Mouse (Mus musculus) lung, embryonic 14.5 days (tissue): Measurements from ENCODE around the gene Gm29797. TPM values are rescaled to one million over a fixed set of nuclear protein-coding genes. Genes with fewer than 3 reads are reported as not detected.
A peak's percentile ranks its signal among the peaks of the same experiment; 100 is the strongest.

ENCODE experiments used
- ATAC-seq: fragments of 200-750 bp; cut with Nextera tagmentation; 2 replicates; pipeline ENCODE4 v1.8.0; 2017; ENCODE audit warnings: mild to moderate bottlenecking, moderate TSS enrichment, moderate library complexity; ENCODE audit not compliant: insufficient read depth
- DNase-seq: peaks from one replicate; pipeline ENCODE4 v3.0.0-alpha.2; 2015
- H3K27ac ChIP-seq: fragments of 300-500 bp; sonication (generic); 2 replicates; pipeline ENCODE4 v1.5.1; 2014; ENCODE audit warnings: low read depth, mild to moderate bottlenecking, moderate library complexity
- H3K27me3 ChIP-seq: fragments of 300-500 bp; sonication (generic); 2 replicates; pipeline ENCODE4 v1.6.1; 2014; ENCODE audit warnings: low read length, control low read depth; ENCODE audit not compliant: insufficient read depth
- H3K36me3 ChIP-seq: fragments of 300-500 bp; sonication (generic); 2 replicates; pipeline ENCODE4 v1.6.1; 2014; ENCODE audit warnings: control low read depth; ENCODE audit not compliant: insufficient read depth
- H3K4me1 ChIP-seq: fragments of 300-500 bp; sonication (generic); 2 replicates; pipeline ENCODE4 v1.6.1; 2014; ENCODE audit warnings: antibody characterized with exemption, control low read depth; ENCODE audit not compliant: insufficient read depth
- H3K4me2 ChIP-seq: fragments of 300-500 bp; sonication (generic); 2 replicates; pipeline ENCODE4 v1.6.1; 2014; ENCODE audit warnings: mild to moderate bottlenecking
- H3K4me3 ChIP-seq: fragments of 300-500 bp; sonication (generic); 2 replicates; pipeline ENCODE4 v1.5.1; 2014; ENCODE audit warnings: low read depth, low read length
- H3K9ac ChIP-seq: fragments of 300-500 bp; sonication (generic); 2 replicates; pipeline ENCODE4 v1.6.1; 2014
- H3K9me3 ChIP-seq: fragments of 300-500 bp; sonication (generic); 2 replicates; pipeline ENCODE4 v1.6.1; 2016; ENCODE audit warnings: low read depth, low read length, control low read depth
- CTCF ChIP-seq: IDR thresholded peaks from 2 replicates; pipeline ENCODE4 v1.5.1; 2016; ENCODE audit warnings: antibody characterized with exemption, low read depth
- WGBS: fragments of 180-500 bp; shearing (Covaris S2); extraction: QIAGEN DNeasy Blood & Tissue Kit; methylation state at CpG from one replicate; pipeline ENCODE4 v1.1.7; 2014; 5-methylcytosine and 5-hydroxymethylcytosine counted together
- polyA plus RNA-seq: library from polyadenylated mRNA; unstranded; fragments of >200 nt; fragmentation: Nextera tagmentation; extraction: Ambion mirVana; gene quantifications from 2 replicates; pipeline ENCODE4 v1.2.1, GENCODE M21; 2014

Gm29797 gene
- polyA plus RNA-seq, 1 experiment from 2014 or later = not detected

DNA sequence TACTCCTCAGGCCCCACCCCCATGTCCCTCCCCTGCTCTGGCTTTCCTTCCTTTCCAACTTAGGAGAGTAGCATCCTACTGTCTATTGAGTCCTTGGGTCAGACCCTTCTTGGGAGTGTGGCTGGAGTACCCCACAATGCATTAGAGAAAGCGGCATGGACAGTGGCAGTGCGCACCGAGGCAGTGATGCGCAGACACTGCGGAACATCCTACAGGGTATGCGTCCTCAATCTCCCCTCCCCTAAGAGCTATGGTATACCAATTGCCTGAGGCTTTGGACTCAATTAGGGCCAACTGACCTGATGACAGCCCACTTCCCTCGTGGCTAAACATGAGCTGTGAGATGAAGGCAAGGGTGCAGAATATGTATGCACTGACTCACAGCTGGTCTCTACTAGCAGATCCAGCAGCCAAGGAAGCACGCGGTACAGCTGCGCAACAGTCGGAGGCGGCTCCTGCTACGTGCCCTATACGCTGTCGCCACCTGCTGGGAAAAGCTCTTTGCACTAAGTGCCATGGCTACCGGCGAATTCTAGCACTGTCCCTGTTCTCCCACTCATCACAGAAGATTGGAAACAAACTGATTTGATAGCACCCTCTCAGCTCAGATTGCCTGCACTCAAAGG, 2.2 kb downstream of the Gm29797 start:
- Histone ChIP-seq H3K9me3 (no peaks in the 10 kb centered on the region), H3K27me3 (no peaks in the 10 kb centered on the region), H3K36me3 (peaks cover 37% of the 10 kb centered on the region), H3K4me1 (no peaks in the 10 kb centered on the region), H3K27ac (no peak overlapping the region), H3K9ac (no peak overlapping the region), H3K4me3 (no peak overlapping the region), H3K4me2 (no peak overlapping the region)
- no peak for TF ChIP-seq CTCF
- ATAC-seq (peak; percentile 39; the same call in 1 of the 2 replicates), DNase-seq (peak; percentile 71)
- WGBS = 41% methylated on average over 17 of the region's 17 CpGs

DNA sequence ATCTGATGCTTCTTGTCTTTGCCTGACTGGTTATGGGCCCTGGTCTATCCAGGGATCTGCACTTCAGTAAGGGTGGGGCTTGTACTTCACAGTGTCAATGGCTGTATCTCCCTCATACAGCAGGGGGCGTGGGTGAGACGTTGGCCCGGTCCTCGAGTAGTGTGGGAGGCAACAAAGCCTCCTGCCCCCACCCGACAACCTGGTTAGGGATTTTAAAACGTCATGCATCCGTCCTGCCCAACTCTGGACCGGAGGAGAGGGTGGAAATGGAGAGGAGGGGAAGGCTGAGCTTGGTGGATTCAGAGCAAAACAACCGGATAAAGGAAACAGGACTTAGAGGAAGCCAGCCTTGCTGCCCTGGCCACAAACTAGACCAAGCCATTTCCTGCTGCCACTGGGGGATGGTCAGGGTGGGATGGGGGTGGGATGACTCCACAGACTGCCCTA, 2.8 kb downstream of the Gm29797 start:
- Histone ChIP-seq H3K9me3 (no peaks in the 10 kb centered on the region), H3K36me3 (peaks cover 31% of the 10 kb centered on the region), H3K4me2 (0 out of 2 replicates have a peak overlapping the region, but pooled peaks have one; percentile 7), H3K27me3 (no peaks in the 10 kb centered on the region), H3K27ac (no peak overlapping the region), H3K4me3 (no peak overlapping the region), H3K9ac (no peak overlapping the region), H3K4me1 (no peaks in the 10 kb centered on the region)
- 8% methylated on average over 9 of the region's 9 CpGs for WGBS
- peak; percentile 89 for ATAC-seq
- DNase-seq = peak; percentile 83
- TF ChIP-seq CTCF = peak; percentile 86

DNA sequence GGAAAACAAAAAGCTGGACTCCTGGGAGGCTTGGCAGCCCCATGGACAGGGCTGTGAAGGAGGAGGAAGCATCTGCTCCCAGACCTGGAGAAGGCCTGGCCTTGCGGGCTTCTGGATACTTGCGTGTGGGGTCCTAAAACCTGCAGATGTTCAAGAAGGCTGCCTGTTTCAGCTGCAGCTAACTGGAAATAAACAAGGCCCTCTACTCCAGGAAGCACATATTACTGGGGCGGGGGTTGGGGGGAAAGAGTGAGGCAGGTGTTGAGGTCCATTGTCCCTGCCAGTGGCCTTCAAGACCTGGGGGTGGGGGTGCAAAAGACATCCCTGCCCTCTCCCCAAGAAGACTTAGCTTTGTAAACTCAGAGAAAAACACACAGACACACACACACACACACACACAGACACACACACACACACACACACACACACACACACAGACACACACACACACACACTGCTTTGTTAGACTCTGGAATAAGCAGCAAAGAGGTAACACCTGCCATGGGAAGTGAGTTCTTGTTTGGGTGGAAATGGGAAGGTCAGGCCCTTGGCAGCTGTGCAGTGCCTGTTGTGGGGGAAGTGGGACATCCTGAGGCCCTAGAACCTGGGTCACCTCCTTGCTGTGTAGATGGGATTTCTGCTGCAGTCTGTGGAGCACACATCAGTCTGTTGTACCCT, 5.9 kb downstream of the Gm29797 start:
- H3K9ac ChIP-seq = no peak overlapping the region
- H3K27ac ChIP-seq = peak overlapping the region; percentile 46; the same call in 1 of the 2 replicates
- TF ChIP-seq CTCF = no peak
- 0 out of 2 replicates have a peak, but pooled peaks cover 2% of the 10 kb centered on the region for H3K36me3 ChIP-seq
- WGBS = 78% methylated on average over 3 of the region's 3 CpGs
- no peaks in the 10 kb centered on the region for H3K9me3 ChIP-seq
- no peak overlapping the region for H3K4me2 ChIP-seq
- DNase-seq = peak; percentile 27
- no peaks in the 10 kb centered on the region for H3K27me3 ChIP-seq
- H3K4me1 ChIP-seq = no peaks in the 10 kb centered on the region
- no peak overlapping the region for H3K4me3 ChIP-seq
- peak; percentile 25; the same call in 1 of the 2 replicates for ATAC-seq

DNA sequence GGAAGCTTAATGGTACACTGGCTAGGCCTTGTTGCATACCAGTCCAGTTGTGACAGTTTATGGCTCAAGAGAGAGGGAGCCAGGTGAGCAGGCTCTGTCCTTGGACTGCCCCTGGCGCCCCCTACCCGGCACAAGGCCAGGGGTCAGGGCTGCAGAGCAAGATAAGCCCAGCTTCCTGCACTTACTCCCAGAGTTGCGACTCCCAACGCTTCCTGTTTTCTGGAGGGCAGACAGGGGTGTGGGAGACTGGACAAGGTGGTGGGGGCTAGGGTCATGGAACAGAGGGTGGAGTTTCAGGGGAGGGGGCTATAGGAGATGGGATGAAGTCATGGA, 6.4 kb downstream of the Gm29797 start:
- Histone ChIP-seq H3K36me3 (0 out of 2 replicates have a peak, but pooled peaks cover 2% of the 10 kb centered on the region), H3K9me3 (no peaks in the 10 kb centered on the region), H3K4me3 (no peak overlapping the region), H3K9ac (no peak overlapping the region), H3K4me2 (no peak overlapping the region), H3K27me3 (no peaks in the 10 kb centered on the region), H3K4me1 (no peaks in the 10 kb centered on the region), H3K27ac (peak overlapping the region; percentile 40; the same call in 1 of the 2 replicates)
- TF ChIP-seq CTCF = no peak
- 16% methylated on average over 4 of the region's 4 CpGs for WGBS
- ATAC-seq (peak; percentile 18; the same call in 1 of the 2 replicates), DNase-seq (peak; percentile 56)

DNA sequence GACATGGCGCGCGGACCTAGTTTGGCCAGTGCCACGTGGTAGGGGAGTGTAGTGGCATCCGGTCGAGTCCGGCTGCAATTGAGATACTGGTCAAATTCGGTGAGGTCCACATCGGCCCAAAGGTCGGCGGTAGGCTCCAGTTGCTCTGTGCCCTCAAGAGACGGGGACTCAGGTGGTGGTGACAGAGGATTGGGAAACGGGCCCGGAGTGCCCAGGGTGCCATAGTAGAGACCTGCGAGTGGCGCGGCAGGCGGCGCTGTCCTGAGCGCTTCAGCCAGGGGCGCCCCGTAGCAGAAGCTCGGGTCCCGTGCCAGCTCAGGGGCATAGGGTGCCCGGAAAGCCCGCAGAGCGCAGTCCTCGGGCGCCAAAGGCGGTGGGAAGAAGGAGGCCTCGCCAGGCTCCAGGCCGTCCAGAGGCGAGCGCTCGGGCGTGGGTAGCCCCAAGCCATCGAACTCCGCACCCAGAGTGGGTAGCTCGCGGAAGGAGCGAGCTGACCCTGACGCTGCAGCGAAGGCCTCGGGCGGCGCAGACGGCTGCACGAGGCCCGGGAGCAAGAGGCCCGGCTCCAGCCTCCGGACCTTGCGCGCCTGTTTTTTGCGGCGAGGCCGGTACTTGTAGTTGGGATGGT, 13.6 kb downstream of the Gm29797 start:
- Histone ChIP-seq H3K4me3 (peak overlapping the region; percentile 54), H3K36me3 (0 out of 2 replicates have a peak, but pooled peaks cover 3% of the 10 kb centered on the region), H3K9me3 (no peaks in the 10 kb centered on the region), H3K27me3 (peaks cover 43% of the 10 kb centered on the region), H3K4me2 (peak overlapping the region; percentile 71), H3K27ac (peak overlapping the region; percentile 36; the same call in 1 of the 2 replicates), H3K9ac (peak overlapping the region; percentile 56), H3K4me1 (no peaks in the 10 kb centered on the region)
- peak; percentile 19; the same call in 1 of the 2 replicates for ATAC-seq
- peak; percentile 41 for DNase-seq
- WGBS = 3% methylated on average over 48 of the region's 56 CpGs
- TF ChIP-seq CTCF = peak; percentile 37

DNA sequence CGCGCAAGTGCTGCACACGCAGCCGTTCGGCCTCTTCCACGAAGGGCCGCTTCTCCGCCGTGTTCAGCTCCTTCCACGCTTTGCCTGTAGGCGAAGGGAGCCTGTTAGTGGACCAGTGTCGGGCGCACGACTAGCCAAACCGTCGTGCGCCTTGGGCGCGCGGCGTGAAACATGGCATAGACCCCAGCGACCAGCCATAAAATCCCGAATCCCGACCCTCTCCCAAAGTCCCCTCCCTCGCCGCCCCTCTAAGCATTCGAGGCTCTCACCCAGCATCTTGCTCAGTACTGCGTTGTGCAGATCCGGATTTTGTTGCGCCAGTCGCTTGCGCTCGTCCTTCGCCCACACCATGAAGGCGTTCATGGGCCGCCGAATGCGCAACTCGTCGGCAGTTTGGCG, 14.1 kb downstream of the Gm29797 start:
- H3K9ac ChIP-seq = peak overlapping the region; percentile 56
- 0 out of 2 replicates have a peak, but pooled peaks cover 3% of the 10 kb centered on the region for H3K36me3 ChIP-seq
- H3K4me2 ChIP-seq = peak overlapping the region; percentile 71
- peak overlapping the region; percentile 46; the same call in 1 of the 2 replicates for H3K27ac ChIP-seq
- DNase-seq (no peak), ATAC-seq (0 out of 2 replicates have a peak, but pooled peaks have one; percentile 10)
- no peaks in the 10 kb centered on the region for H3K4me1 ChIP-seq
- H3K27me3 ChIP-seq = peaks cover 43% of the 10 kb centered on the region
- H3K9me3 ChIP-seq = no peaks in the 10 kb centered on the region
- no peak for TF ChIP-seq CTCF
- 1% methylated on average over 41 of the region's 41 CpGs for WGBS
- H3K4me3 ChIP-seq = peak overlapping the region; percentile 54

DNA sequence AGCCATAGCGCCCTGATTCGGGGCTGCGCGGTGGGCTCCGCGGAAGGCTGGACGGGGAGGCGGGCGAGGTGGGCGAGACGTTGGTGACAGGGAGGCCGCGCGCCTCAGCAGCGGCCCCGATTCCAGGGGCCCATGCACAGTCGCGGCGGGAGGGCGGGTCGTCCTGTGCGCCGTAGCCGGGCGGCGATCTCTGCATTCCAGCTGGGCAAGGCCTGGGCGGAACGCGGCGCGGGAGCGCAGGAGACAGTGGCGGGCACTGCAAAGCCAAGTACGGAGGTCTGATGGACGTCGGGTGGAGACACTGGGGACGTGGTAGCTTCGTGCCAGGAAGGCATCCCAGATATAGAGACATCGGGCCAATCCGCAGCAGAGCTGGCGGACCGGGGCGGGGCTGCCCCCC, 14.5 kb downstream of the Gm29797 start, which contains the start of gene Sox18:
TSS of gene Sox18 (minus strand) at position 315 of the 400 bp plus-strand sequence.
- DNase-seq (peak; percentile 70), ATAC-seq (peak; percentile 49)
- Histone ChIP-seq H3K9ac (peak within 1 kb of the TSS; percentile 56), H3K27ac (peak within 1 kb of the TSS; percentile 46; the same call in 1 of the 2 replicates), H3K4me3 (peak within 1 kb of the TSS; percentile 54), H3K27me3 (peaks cover 43% of the 10 kb centered on the region), H3K9me3 (no peaks in the 10 kb centered on the region), H3K4me1 (no peaks in the 10 kb centered on the region), H3K4me2 (peak within 1 kb of the TSS; percentile 71), H3K36me3 (0 out of 2 replicates have a peak, but pooled peaks cover 3% of the 10 kb centered on the region)
- TF ChIP-seq CTCF = no peak
- 1% methylated on average over 42 of the region's 43 CpGs for WGBS
